9 mouse cellular contexts compared by ENCODE assay signal in genomic region chr10:39443947-39444346, GRCm38 (mm10).
DNase-seq lines count a peak whose midpoint lies in the region; ATAC-seq and TF ChIP-seq lines count a peak whose summit lies in the region.
"Had no signal": no experiment of that assay in that cellular context is flagged by ENCODE, and none has a peak within 500 bp of the region (broad histone marks: within the 10 kb centered on the region; RNA-seq: fewer than 3 reads in every experiment).

No protein-coding gene starts in this region.

- H3K36me3 ChIP-seq in forebrain, postnatal 0 days (ENCODE audit: insufficient read depth) = no peaks in the 10 kb centered on the region
- no peaks in the 10 kb centered on the region for H3K36me3 ChIP-seq in forebrain, embryonic 15.5 days
- no peaks in the 10 kb centered on the region for H3K36me3 ChIP-seq in lung, postnatal 0 days (ENCODE audit: insufficient read depth, low read length)
- no peaks in the 10 kb centered on the region for H3K36me3 ChIP-seq in limb, embryonic 10.5 days
- H3K36me3 ChIP-seq: heart, embryonic 13.5 days had no signal

- H3K9ac ChIP-seq in forebrain, postnatal 0 days = no peak overlapping the region
- H3K9ac ChIP-seq in forebrain, embryonic 15.5 days (replicated peaks) = no peak overlapping the region
- H3K9ac ChIP-seq in lung, postnatal 0 days (replicated peaks; ENCODE audit: low read depth) = no peak overlapping the region
- H3K9ac ChIP-seq: heart, embryonic 13.5 days had no signal

- no peak overlapping the region for H3K4me3 ChIP-seq in forebrain, postnatal 0 days (ENCODE audit: low read depth, low read length)
- no peak overlapping the region for H3K4me3 ChIP-seq in forebrain, embryonic 15.5 days
- no peak overlapping the region for H3K4me3 ChIP-seq in lung, postnatal 0 days (ENCODE audit: low read depth, low read length)
- H3K4me3 ChIP-seq in lung, adult 2 months (replicated peaks; ENCODE audit: extremely low read depth, low read depth, low read length) = no peak overlapping the region
- no peak overlapping the region for H3K4me3 ChIP-seq in limb, embryonic 10.5 days
- H3K4me3 ChIP-seq: heart, embryonic 13.5 days had no signal

- H3K9me3 ChIP-seq in forebrain, postnatal 0 days (ENCODE audit: low read length) = no peaks in the 10 kb centered on the region
- H3K9me3 ChIP-seq in forebrain, embryonic 15.5 days = no peaks in the 10 kb centered on the region
- H3K9me3 ChIP-seq in lung, postnatal 0 days (ENCODE audit: low read length) = no peaks in the 10 kb centered on the region
- no peaks in the 10 kb centered on the region for H3K9me3 ChIP-seq in limb, embryonic 10.5 days (replicated peaks)
- H3K9me3 ChIP-seq: heart, embryonic 13.5 days had no signal

- no peak for TF ChIP-seq POLR2A in lung, adult 2 months (IDR thresholded peaks at IDR 0.05; ENCODE audit: borderline replicate concordance, extremely low read depth, low read depth, low read length)

- H3K27me3 ChIP-seq in forebrain, postnatal 0 days (ENCODE audit: insufficient read depth, low read length) = no peaks in the 10 kb centered on the region
- no peaks in the 10 kb centered on the region for H3K27me3 ChIP-seq in forebrain, embryonic 15.5 days
- no peaks in the 10 kb centered on the region for H3K27me3 ChIP-seq in lung, postnatal 0 days (replicated peaks; ENCODE audit: insufficient read depth, low read length)
- no peaks in the 10 kb centered on the region for H3K27me3 ChIP-seq in limb, embryonic 10.5 days (ENCODE audit: low read depth, poor library complexity, severe bottlenecking)
- H3K27me3 ChIP-seq: heart, embryonic 13.5 days had no signal

- TF ChIP-seq CTCF in forebrain, postnatal 0 days (IDR thresholded peaks at IDR 0.05; ENCODE audit: low read depth) = peak; percentile 38
- TF ChIP-seq CTCF in lung, postnatal 0 days (IDR thresholded peaks at IDR 0.05) = peak; percentile 58
- no peak for TF ChIP-seq CTCF in lung, adult 2 months (IDR thresholded peaks at IDR 0.05; ENCODE audit: insufficient read depth, low read length)

- TF ChIP-seq EP300 in lung, postnatal 0 days (IDR thresholded peaks at IDR 0.05) = no peak

- H3K27ac ChIP-seq in forebrain, postnatal 0 days (ENCODE audit: low read depth, low read length) = no peak overlapping the region
- no peak overlapping the region for H3K27ac ChIP-seq in forebrain, embryonic 15.5 days (replicated peaks)
- no peak overlapping the region for H3K27ac ChIP-seq in lung, postnatal 0 days (ENCODE audit: low read length)
- no peak overlapping the region for H3K27ac ChIP-seq in limb, embryonic 10.5 days
- H3K27ac ChIP-seq: heart, embryonic 13.5 days had no signal

- no peak for DNase-seq in forebrain, postnatal 0 days
- DNase-seq in lung, postnatal 0 days (ENCODE audit: low spot score) = peak; percentile 32
- DNase-seq in lung, adult 2 months = no peak
- DNase-seq in limb, embryonic 10.5 days (ENCODE audit: low spot score) = no peak
- no peak for DNase-seq in spleen, postnatal 4 days (ENCODE audit: low spot score in 2 of 2)

- H3K4me1 ChIP-seq in forebrain, postnatal 0 days (ENCODE audit: insufficient read depth) = 0 out of 2 replicates have a peak, but pooled peaks cover under 1% of the 10 kb centered on the region
- peaks cover 32% of the 10 kb centered on the region for H3K4me1 ChIP-seq in forebrain, embryonic 15.5 days
- H3K4me1 ChIP-seq in lung, postnatal 0 days (ENCODE audit: insufficient read depth, low read depth, low read length) = no peaks in the 10 kb centered on the region
- no peaks in the 10 kb centered on the region; the same call in 1 of the 2 replicates for H3K4me1 ChIP-seq in lung, adult 2 months (ENCODE audit: control insufficient read depth, insufficient read depth, low read length)
- H3K4me1 ChIP-seq in limb, embryonic 10.5 days = peaks cover 15% of the 10 kb centered on the region

- no peak for ATAC-seq in forebrain, postnatal 0 days
- ATAC-seq in forebrain, embryonic 15.5 days (replicated peaks) = no peak; the same call in 1 of the 2 replicates
- ATAC-seq in lung, postnatal 0 days = no peak
- peak; percentile 48 for ATAC-seq in CD4-positive, CD25-positive, alpha-beta regulatory T cell, adult 4 months
- peak; percentile 46 for ATAC-seq in inflammation-experienced regulatory T-cells, adult 6 months

- H3K4me2 ChIP-seq in forebrain, postnatal 0 days (ENCODE audit: low read depth) = no peak overlapping the region
- no peak overlapping the region for H3K4me2 ChIP-seq in forebrain, embryonic 15.5 days (replicated peaks)
- no peak overlapping the region for H3K4me2 ChIP-seq in lung, postnatal 0 days (replicated peaks; ENCODE audit: low read depth, low read length)
- H3K4me2 ChIP-seq: heart, embryonic 13.5 days had no signal

Comparison
In these comparisons a context has a peak if more than half of its experiments do, and no peak if none do; other contexts are left out.
1. ATAC-seq: peak in CD4-positive, CD25-positive, alpha-beta regulatory T cell, adult 4 months (single experiment) and inflammation-experienced regulatory T-cells, adult 6 months (single experiment); none in forebrain, postnatal 0 days (single experiment), forebrain, embryonic 15.5 days (single experiment) and lung, postnatal 0 days (single experiment).